Mouse (Mus musculus): ENCODE measurements around the gene Gm20388. TPM values are rescaled to one million over a fixed set of nuclear protein-coding genes. Genes with fewer than 3 reads are reported as not detected.

The Gm20388 gene
- total RNA-seq, 2 experiments from 2014 or later, result 10.7 TPM; not detected in 1

DNA sequence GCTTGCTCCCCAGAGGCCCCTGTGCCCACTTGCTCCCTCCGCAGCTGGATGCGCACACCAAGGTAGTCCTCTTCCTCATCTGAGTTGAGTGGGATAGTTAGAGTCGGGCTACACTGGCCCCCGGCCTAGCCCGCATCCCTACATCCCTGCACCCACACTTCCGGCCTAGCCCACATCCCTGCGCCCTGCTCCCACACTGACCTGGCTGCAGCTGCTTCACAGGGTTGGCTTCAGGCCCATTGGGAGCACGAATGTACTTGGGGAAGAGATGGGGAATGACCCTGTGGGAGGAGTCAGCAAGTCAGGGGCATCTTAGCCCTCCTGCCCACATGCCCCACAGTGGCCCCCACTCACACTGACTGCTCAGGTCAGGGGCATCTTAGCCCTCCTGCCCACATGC is 2571.8 kb downstream of the Gm20388 start:
- no peak for DNase-seq (ENCODE audit: low spot score in 2 of 2)

DNA sequence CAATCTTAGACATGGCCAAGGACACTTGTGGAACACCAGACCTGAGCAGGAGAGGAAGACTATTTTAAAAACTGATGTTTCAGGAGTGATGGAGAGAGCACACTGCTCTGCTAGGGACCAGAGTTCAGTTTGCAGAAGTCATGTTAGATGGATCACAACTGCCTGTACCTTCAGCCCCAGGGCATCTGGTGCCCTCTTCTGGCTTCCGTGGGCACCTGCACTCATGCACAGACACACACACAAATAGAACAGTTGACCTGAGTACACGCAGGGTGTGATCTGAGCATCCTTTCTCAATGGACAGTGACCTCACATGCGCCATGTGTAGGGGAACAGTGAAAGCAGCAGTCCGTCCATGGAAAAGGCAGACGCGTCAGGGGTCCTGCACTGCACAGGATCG is 2573.2 kb downstream of the Gm20388 start:
- no peak for DNase-seq (ENCODE audit: low spot score in 2 of 2)

DNA sequence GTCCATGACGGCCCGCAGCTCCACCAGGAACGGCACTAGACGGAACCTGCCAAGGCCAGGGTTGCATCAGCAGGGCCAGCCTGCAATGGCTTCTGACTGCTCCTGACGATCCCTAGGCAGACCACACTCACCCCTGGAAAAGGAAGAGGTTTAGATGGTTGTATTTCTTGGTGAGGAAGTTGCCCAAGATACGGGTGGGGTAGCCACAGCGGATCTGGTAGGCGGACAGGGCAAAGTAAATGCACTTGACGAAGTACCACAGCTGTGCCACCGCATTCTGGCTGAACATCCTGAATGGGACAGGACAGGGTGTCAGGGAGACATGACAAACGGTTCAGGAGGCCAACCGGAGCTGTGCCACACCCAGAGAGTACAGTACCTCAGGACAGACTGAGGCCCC is 2574.2 kb downstream of the Gm20388 start:
- DNase-seq (ENCODE audit: low spot score in 2 of 2), result no peak

DNA sequence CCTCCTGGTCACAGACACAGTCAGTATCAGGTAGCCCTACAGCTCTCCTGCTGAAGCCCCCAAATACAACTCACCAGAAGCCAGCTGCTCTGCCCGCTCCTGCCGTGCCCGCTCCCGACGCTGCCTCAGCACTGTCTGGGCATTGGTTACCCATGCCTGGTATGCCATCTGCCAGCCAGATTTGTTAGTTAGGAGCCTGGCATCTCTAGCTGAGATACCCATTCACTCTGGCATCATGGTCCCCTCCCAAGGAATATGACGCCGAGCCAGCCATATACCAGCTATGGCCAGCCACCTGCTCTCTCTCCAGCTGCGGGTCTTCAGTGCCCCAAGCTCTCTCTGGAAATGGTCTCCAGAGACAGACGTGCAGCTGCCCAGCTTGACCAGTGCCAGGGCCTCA is 2577.7 kb downstream of the Gm20388 start:
- DNase-seq (ENCODE audit: low spot score in 2 of 2), result peak; percentile 46 to 65

DNA sequence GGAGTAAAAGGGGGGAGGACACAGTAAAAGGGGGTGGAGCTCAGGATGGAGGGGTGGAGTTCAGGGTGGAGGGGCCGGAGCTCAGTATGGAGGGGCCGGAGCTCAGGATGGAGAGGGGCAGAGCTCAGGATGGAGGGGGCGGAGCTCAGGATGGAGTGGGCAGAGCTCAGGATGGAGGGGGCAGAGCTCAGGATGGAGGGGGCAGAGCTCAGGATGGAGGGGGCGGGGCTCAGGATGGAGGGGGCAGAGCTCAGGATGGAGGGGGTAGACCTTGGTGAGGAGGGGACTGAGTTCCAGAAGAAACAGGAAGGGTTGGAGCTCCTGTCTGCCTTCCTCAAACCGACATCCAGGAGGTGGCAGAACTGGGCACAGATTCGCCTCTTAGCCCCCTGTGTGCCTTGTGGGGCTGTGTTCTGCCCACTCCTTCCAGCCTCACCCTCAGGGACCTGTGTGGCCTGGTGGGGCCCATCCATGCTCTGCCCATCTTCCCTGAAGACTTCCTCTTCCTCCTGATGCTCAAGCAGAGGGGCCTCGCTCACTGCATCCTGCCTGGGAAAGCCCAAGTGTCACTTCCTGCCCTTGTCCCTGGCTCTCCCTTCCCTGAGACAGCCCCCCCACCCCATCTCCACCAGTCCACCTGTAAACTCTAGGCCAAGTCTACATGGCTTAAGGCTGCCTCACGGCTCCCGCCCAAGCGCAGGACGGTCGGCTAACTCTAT is 2586.5 kb downstream of the Gm20388 start:
- no peak for DNase-seq (ENCODE audit: low spot score in 2 of 2)

DNA sequence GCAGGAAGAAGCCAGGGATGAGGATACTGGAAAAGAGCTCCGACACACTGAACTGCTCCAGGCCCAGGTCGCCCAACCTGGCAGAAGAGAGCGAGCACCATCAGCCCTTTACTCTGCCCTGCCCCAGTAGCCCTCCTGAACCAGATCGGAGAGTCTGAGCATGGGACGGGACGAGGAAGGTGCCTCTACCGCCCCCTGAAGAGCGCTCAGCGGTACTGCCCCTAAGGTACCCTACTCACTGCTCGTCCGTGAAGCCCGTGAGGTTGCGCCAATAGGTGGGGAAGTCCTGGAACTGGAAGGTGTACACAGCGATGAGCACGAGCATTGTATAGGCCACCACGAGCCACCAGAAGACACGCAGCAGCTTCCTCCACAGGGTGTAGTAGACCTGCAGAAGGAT is 2587.3 kb downstream of the Gm20388 start:
- no peak for DNase-seq (ENCODE audit: low spot score in 2 of 2)

DNA sequence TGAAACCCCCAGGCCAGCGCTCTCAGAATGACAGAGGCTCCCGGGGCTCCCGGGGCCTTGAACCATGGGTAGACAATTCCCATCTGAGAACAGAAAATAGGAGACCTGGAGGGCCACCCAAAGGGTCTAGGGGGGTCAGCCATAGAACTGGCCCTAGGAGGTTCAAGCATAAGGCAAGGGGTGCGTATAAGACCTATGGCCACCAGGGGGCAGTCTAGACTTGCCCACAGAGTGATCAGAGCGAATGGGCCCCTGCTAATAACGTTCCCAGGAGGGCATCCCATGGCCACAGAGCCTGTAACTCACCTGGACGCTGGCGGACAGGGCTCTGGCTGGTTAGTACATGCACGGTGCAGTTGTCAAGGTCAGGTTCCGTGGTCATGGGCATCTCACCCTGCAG is 2590.2 kb downstream of the Gm20388 start:
- peak; percentile 35 to 84 for DNase-seq (ENCODE audit: low spot score in 2 of 2)

DNA sequence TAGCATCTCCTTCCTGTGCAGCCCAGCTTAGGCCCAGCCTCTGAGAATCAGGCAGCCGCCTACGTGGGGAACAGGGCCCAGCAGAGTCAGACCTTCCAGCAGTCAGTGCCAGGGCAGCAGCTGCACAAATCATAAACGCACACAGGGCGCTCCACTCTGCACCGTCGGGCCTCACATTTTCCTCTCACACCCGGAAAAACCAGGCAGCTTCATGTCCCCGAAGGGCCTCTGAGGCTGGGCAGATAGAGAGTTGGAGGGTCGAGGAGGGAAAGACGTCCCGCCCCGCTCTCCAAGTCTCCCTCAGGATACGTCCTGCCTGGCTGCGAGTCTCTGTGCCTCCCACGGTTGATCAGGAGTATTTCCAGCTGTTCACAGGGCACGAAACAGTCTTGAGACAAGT is 2600.9 kb downstream of the Gm20388 start:
- DNase-seq (ENCODE audit: low spot score in 2 of 2), result no peak

DNA sequence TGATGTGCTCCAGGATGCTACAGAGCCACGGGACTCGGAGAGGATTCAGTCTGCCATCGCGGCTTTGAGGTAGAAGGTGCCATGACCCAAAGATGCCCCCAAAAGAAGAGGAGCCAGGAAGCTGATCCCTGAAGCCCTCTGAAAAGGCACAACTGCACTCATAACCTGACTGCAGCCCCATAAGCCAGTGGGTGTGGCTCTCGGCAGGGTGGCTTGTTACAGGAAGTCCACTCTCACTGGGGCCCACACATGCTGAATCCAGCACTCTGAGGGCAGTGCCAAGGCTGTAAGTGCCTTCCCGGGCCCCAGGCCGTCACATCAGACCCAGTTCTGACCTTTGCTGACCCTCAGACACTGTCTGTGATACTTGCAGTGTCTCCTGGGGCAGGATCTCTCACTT is 2601.8 kb downstream of the Gm20388 start:
- DNase-seq (ENCODE audit: low spot score in 2 of 2), result no peak

DNA sequence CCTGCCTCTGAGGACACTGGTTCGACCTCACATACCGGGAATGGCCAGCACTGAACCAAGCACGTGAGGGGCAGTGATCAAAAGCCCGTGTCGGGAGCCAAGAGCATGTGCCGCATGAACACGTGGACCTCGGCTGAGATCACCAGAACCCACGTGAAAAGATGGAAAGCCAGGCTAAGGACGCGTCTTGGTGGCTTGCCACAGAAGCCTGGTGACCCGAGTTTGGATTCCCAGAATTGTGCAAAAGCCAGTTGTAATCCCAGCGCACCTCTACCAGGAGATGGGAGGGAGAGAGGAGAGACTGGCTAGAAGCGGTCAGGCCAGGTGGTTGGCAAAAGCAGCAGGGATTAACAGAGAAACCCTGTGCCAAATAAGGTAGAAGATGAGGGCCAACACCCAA is 2605.1 kb downstream of the Gm20388 start:
- DNase-seq (ENCODE audit: low spot score in 2 of 2), result no peak

DNA sequence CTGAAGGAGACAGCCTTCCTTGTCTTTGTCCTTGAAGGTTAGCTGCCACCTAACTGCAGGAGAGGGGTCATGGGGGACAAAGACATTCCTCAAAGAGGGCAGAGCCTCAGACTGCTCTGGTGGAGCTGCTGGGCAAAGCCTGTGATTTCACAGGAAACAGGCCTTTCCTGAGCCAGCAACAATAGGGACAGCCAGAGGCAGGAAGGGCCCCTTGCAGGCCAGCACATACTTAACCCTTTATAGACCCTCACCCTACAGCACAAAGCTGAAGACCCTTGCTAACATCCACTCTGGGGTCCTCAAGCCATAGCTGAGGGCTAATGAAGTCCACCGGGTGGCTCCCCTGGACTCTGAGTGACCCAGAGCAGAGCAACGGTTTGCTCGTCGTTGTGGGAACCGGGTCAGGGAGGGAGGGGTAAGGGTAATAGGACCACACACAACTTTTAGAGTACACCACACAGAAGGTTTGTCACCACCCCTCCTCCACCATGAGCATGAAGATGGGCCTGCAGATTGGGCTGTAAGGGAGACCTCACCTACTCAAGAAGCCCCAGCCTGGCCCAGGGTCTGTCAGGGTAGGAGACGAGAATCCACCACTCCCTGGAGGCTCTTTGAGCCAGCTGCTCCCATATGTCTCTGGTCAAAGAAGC is 2607.0 kb downstream of the Gm20388 start:
- DNase-seq (ENCODE audit: low spot score in 2 of 2), result no peak

DNA sequence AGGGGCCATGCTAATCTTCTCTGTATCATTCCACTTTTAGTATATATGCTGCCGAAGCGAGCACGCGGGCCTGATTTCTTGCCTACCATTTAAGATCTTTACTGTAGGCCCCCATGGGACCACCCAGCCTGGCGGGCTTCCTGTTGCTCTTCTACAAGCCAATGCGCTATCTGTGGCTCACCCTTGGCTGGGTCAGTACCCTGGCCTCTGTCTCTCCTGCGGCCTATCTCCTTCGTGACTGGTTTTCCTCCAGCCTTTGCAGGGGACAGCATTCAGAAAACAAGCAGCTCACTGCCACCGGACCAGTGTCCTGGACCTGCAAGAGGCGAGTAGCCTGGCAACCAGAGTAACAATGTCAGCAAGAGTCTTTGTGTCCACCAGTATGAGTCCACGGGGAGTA is 2610.0 kb downstream of the Gm20388 start:
- DNase-seq (ENCODE audit: low spot score in 2 of 2), result no peak

DNA sequence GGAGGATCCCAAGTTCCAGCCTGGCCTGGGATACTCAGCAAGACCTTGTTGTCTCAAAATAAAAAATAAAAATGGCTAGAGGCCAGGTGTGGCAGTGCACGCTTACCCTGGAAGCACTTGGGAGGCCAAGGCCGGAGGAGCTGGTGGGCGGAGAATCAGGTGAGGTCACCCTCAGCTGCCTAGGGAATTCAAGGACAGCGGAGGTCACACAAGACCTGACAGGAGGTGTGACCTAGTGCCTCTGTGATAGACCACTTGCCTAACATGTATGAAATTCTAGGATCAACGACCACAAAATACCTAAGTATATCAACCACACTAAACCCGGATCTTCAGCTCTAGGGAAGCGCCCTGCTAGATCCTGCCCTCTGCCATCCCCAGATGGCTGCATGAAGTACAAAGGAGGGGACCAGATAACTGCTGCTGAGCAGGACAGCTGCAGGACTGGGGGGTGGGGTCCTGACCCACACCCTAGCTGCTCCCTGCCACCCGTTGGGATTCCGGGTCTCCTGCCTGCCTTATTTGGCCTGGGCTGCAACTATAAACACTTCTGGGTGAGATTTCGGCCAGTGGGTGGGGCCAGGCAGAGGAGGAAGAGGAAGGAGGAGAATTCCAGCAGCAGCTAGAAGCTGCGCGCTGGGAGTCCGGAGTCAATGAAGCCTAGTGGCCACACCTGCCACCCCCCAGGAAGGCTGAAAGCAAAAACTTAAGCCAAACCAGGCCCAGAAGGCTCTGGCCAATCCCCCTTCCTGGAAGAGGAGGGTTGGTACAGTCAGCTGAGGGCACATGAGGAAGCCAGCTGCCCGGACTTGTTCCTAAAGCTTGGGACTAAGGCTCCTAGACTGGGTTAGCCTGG is 2612.4 kb downstream of the Gm20388 start:
- no peak for DNase-seq (ENCODE audit: low spot score in 2 of 2)

DNA sequence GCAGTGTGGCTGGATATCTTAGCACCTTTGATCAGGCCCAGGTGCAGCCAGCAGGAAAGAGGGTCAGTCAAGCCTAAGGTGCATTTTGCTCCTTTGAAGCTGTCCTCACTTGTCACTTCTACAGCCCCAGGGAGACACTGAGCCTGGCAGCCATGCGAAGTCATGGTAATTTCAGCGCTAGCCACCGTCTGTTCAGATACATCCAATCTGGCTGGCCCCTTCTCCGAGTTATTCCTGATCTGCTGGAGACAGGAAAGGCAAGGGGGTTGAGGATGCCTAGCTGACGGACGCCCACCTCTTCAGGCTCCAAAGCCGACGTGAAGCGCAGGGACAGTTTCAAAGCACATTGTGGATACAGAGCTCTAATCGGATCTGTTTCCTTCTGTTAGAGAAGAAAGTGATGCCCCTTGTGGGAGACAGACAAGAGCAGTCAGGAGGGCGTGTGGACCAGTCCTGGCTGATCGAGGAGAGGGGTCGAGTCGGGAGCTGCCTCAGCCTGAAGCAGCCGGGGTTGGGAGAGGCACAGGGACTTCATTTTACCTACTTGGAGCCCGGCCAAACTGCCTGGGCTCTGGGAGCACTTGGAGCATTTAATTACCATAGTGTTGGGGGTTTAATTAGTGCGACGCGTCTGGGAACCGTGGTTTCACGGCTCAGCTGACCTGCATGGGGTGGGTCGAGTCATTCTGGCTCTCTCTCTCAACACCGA is 2613.2 kb downstream of the Gm20388 start:
- DNase-seq (ENCODE audit: low spot score in 2 of 2), result peak in 1 of 2 experiments; percentile 25

DNA sequence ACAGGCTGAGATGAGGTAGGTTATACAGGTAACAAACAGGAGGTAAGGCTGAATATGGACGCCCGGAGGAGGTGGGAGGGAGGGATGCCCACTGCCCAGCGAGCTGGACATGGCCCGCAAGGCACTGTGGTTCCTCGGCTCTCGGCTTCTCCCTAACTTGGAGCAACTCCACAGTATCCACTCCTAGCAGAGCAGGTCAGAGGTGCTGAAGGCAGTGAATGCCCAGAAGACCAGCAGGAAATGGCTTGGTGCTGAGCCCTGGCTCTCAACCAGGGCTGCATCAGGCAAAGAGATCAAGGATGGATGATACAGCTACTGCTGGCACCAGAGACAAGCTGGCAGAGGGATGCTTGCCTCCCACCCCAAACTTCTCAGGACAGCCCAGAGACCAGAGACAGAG is 2613.9 kb downstream of the Gm20388 start:
- no peak for DNase-seq (ENCODE audit: low spot score in 2 of 2)

DNA sequence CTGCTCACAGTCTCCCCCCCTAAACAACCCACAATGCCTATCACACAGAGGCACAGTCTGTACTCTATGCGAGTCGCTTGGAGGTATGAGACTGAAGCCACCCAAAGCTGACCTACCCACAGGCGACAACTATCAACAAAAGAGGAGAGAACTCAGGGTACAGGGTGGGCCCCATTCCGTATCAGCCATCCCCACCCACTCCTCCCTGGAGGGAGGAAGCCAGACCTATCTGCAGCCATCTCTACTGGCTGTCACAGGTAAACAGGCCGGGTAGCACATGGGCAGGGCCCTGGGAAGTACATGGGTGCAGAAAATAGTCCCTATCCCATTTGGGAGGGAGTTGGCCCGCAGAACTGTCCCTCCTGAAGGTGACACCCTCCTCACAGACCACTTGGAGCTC is 2614.4 kb downstream of the Gm20388 start:
- no peak for DNase-seq (ENCODE audit: low spot score in 2 of 2)

DNA sequence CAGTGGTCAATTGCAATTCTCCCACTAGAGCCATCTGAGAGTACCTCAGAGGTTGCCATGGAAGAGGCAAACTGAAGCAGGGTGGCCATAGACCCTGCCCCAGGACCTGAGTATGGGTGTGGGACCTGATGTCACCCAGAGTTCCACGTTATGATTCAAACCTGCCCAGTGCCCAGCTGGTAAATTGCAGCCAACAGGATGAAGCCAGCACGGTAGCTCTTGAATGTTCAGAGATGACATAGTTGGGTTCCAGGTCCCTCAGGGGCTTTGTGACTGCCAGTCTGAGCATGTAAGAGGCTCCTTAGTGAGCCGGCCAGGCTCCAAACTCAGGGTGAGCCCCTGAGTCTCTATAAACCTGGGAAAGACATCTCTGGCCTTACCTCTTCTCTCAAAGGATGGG is 2615.4 kb downstream of the Gm20388 start:
- DNase-seq (ENCODE audit: low spot score in 2 of 2), result no peak

DNA sequence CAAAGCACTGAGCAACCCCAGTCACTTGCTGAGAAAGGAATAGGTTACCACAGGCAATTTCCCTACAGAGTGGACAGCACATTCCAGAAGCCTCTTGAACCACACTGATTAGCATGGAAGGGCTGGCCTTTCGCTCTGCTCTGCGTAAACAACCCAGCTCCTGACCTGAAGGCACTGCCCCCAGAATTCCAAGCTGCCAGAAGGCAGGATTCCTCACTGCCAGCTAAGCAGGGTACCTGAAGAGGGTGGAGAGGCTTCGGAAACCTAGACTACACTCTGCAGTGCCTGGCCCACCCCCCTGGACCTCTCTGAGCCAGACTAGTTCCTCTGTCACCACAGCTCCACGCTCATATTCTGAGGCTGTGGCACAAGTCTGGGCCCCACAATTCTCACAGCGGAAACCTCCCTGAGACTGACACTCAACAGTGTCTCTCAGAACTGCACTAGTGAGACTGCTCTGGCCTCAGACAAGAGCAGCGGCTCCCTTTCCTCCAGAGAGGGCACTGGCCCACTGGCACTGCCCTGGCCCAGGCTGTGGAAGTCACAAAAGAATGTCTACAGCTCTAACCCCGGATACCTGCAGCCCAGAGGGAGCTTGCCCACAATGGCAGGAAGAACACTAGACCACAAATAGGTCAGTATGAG is 2616.0 kb downstream of the Gm20388 start:
- DNase-seq (ENCODE audit: low spot score in 2 of 2), result no peak

DNA sequence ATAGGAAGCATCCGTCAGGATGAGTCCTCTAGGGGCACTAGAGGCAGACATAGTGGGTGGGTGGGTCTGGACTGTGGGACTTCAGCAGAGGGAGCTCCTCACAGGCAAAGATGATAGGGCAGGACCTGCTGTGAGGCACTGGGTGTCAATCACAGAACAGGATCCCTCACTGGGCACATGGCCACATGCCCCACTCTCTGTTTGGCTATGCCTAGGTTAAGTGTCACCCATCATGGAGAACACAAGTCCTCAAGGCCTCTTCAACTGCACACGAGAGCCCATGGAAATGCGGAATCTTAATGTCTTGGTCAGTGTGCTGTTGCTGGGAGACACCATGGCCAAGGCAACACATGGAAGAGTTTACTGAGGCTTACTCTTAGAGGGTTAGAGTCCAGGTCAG is 2617.3 kb downstream of the Gm20388 start:
- DNase-seq (ENCODE audit: low spot score in 2 of 2), result no peak

DNA sequence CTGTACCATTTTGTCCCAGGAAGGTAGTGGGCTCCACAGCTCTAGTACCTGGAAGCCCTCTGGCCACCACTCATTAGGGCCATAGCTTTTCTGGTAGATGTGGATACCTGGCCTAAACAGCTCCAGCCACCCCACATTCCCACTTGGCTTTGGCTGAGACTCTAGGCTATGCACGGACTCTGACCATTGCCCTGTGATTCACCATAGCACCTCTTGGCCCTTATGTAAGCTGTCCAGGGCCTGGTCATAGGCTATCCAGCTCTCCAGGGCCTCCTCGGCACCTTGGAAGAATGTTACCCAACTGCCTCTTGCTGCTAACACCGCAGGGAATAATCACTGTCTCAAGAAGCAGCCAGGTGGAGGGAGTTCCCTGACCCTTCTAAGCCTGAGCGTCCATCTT is 2618.5 kb downstream of the Gm20388 start:
- no peak for DNase-seq (ENCODE audit: low spot score in 2 of 2)

DNA sequence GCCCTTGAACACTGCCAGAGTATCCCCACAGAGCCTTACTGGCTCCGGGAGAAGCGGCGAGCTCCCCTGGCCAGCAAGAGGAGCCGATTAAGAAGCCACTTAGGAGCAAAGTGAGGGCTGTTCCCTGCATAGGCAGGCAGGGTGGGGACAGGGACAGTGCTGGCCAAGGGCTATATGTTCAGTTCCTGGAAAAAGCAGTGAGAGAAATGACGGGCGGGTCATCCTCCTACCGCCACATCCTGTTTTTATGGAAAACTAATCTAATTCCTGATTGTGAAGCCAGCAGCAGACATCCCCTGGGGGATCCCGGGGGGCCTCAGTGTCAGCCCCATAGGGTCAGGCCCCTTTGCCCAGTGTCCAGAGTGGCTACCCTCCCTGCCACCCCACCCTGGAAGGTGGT is 2620.7 kb downstream of the Gm20388 start:
- no peak for DNase-seq (ENCODE audit: low spot score in 2 of 2)

Measured in layer of hippocampus, adult 18-20 months (tissue).